Mouse (Mus musculus) layer of hippocampus, postnatal 36 days (tissue): ENCODE results near the gene Fzd10. TPM values are rescaled to one million over a fixed set of nuclear protein-coding genes. Genes with fewer than 3 reads are reported as not detected.

Experiments
- DNase-seq, 2 experiments: peaks; one replicate each; pipeline ENCODE4 v3.0.0; 2022
- total RNA-seq, 2 experiments: library from RNA; stranded (reverse); gene quantifications; 2 replicates each; pipeline ENCODE4 v1.2.3; 2021

Fzd10 gene
- total RNA-seq, 2 experiments from 2014 or later = 0.48 to 0.60 TPM

GRCm38 (mm10) chr5:128601036-128602019, 684 bp downstream of the Fzd10 start:
- no peak for DNase-seq

GRCm38 (mm10) chr5:128603693-128604092, 3.0 kb downstream of the Fzd10 start:
- DNase-seq = no peak

GRCm38 (mm10) chr5:128606596-128606995, 6.0 kb downstream of the Fzd10 start:
- no peak for DNase-seq

- DNase-seq = no peak
Observed at GRCm38 (mm10) chr5:128609091-128609490, 8.4 kb downstream of the Fzd10 start.

GRCm38 (mm10) chr5:128617621-128618020, 17.0 kb downstream of the Fzd10 start:
- DNase-seq = no peak

- DNase-seq = no peak
Observed at GRCm38 (mm10) chr5:128619987-128620386, 19.3 kb downstream of the Fzd10 start.

DNA sequence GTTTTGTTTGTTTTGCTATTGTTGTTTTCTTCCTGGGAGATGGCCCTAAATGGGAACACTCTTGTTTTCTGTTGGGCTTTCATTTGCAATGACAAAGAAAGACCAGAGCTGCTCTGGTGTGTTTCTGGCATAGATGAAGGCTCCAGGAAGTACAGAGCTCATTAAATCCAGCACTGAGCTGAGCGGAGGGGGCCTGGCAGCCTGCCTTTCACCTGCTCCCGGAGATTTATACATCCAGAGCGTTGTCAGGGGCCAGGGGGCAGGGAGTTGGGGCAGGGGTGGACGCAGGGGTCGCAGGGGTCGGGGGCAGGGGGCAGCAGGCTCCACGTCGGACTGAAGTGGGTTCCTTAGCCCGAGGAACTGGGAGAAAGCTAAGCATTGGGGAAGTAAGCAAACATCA, 19.8 kb downstream of the Fzd10 start:
- DNase-seq = no peak

GRCm38 (mm10) chr5:128627763-128628162, 27.1 kb downstream of the Fzd10 start:
- no peak for DNase-seq

- no peak for DNase-seq
Observed at GRCm38 (mm10) chr5:128636648-128637047, 36.0 kb downstream of the Fzd10 start.

DNA sequence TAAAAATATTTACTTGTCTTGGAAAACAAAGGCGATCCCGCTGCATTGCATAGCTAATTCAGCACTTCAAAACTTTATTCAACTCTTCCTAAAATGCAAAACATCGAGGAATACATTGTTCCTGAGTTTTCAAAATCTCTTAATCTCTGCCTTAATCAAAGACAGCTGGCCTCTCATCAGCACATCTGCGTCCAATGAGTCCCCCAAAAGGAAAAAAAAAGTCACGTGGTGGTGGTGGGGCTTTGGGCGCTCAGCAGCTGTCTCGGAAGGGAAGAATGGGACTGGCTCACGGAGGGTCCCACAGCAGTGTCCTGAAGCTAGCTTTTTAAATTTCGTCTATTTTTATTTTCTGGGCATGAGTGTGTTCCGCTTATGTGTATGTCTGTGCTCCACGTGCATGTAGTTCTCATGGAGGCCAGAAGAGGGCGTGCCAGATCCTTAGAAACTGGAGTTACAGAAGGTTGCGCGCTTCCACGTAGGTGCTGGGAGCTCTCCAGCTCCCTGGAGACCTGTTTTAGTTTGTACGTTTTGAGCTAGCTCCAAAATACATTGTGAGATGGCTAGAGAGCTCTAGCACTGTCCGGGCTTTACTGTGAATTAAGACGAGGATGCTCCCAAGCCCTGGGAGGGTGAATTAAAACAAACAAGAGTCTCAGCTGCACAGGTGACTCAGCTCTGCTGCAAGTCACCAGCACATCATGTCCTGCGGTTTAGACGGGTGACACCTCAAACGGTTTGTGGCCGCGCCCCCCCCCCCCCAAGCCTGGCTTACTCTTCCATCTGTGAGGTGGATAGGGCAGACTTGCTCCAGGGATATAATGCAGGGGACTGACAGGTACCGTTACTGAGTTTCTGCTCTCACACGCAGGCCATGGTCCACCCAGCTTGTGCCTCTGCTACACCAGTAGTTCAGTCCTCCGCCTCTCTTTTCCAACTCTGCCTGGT, 36.7 kb downstream of the Fzd10 start:
- no peak for DNase-seq

- DNase-seq = no peak
Observed at GRCm38 (mm10) chr5:128638716-128639115, 38.1 kb downstream of the Fzd10 start.

DNA sequence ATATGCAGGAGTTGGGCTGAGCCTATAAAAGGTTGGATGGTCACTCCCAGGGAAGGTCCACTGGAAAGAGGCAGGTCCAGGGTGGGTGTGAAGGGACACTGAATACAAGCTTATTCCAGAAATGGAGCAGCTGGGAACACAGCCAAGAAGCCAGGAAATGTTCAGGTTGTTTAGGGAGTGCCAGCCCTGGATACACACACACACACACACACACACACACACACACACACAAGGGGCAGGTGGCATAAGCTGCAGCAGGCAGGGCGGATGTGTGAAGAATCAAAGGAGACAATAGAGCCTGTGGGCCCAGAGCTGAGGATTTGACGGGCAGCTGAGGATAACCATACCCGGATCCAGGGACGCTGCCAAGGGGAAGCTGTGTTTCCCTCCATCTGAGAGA, 42.4 kb downstream of the Fzd10 start:
- no peak for DNase-seq

DNA sequence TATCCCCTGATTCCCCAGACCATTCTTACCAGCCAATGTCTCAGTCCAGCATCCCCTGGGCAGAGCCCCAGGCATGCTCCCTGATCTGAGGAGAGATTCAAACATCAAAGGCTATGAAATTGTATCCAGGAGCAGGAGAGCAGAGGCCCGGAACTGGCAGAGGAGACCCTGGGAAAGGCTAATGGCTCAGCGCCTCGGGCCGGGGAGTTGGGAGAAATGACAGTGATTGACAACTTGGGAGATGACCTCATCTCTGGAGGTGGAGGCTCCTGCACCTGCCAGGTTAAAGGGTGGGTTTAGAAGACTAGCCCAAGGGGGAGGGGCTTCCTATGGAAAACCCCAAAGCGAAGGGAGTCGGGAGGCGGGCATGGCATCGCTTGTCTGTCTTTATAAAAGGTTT, 45.1 kb downstream of the Fzd10 start:
- no peak for DNase-seq

DNA sequence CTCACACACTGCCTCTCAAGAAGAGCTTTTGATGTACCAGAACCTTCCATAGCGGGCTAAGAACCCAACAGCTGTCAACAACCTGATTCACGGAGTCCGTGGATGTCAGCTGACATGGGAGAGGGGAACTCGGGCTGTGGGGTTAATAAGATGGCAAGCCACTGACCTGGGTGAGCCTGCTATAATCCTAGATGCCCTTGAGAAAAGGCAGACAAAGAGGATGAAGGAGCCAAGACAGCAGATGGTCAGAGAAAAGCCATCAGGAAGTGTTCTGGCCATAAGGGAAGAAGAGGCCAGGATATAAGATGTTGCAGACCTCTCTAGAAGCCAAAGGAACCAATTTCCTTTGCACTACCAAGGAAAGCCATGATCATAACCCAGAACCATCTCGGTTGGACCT, 45.6 kb downstream of the Fzd10 start:
- DNase-seq = no peak

DNA sequence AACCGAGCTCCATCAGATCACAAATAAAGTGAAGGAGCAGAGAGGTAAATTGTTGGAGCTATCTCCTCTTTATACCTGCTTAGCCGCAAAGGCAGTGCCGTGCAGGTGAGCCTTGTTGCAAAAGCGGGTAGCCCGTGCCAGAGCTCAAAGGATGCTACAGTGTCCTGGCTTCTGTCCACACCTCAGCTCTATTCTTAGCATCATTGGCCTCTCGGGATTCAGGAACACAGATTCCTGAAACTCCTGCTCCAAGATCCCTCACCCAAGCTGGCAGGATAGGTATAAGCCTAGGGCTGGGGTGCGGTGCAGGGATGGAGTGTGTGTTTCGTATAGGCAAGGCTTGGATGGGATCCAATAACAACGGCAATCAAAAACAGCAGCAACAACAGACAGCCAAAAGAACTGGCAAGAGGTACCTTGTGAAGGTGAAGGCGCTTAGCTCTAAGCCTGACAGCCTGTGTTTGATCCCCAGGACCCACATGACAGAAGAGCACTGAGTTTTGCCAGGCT, 46.6 kb downstream of the Fzd10 start:
- DNase-seq = no peak

- DNase-seq = no peak
Observed at GRCm38 (mm10) chr5:128649336-128649897, 48.8 kb downstream of the Fzd10 start.

Other genes starting within 250 kb of the Fzd10 start
- gene Tmem132d, start 167.8 kb upstream of the Fzd10 start, total RNA-seq = 10 to 100 TPM; 14.6 to 20.2 TPM
- gene Piwil1, start 101.7 kb downstream of the Fzd10 start, total RNA-seq = not detected